Mouse (Mus musculus) bone marrow, adult 2 months (tissue): ENCODE measurements around the gene Rnaseh2a. TPM values are rescaled to one million over a fixed set of nuclear protein-coding genes. Genes with fewer than 3 reads are reported as not detected.
A peak's percentile ranks its signal among the peaks of the same experiment; 100 is the strongest.

Experiments
- H3K27ac ChIP-seq: fragments of 200-500 bp; 2 replicates; pipeline ENCODE4 v1.5.1; 2012; ENCODE audit warnings: low read depth, mild to moderate bottlenecking, control low read depth, inconsistent platforms, low read length; ENCODE audit not compliant: control insufficient read depth, poor library complexity, insufficient read depth
- H3K4me1 ChIP-seq: fragments of 200-500 bp; 2 replicates; pipeline ENCODE4 v1.6.1; 2011; ENCODE audit warnings: low read length; ENCODE audit not compliant: control insufficient read depth, insufficient read depth
- H3K4me3 ChIP-seq: fragments of 200-500 bp; replicated peaks from 2 replicates; pipeline ENCODE3; 2011; ENCODE audit warnings: mild to moderate bottlenecking, low read depth, low read length, control low read depth; ENCODE audit not compliant: control insufficient read depth
- CTCF ChIP-seq: fragments of 200-500 bp; IDR thresholded peaks from 2 replicates; pipeline ENCODE4 v1.5.1; 2011; ENCODE audit warnings: low read length, control low read depth; ENCODE audit not compliant: control insufficient read depth, insufficient read depth
- POLR2A ChIP-seq: fragments of 200-500 bp; IDR thresholded peaks from 2 replicates; pipeline ENCODE4 v1.6.1; 2011; ENCODE audit warnings: low read depth, mild to moderate bottlenecking, control low read depth, low read length, borderline replicate concordance; ENCODE audit not compliant: control insufficient read depth
- WGBS: fragments of 180-500 bp; shearing (Covaris S2); methylation state at CpG from one replicate; pipeline ENCODE4 v1.1.7; 2018; 5-methylcytosine and 5-hydroxymethylcytosine counted together
- polyA plus RNA-seq: library from polyadenylated mRNA; stranded (reverse); fragments of >200 nt; gene quantifications from 2 replicates; pipeline ENCODE4 v1.2.4, GENCODE M21; 2011; ENCODE audit warnings: low replicate concordance; ENCODE audit not compliant: missing spikeins, insufficient read depth, insufficient read length

Gene Rnaseh2a
- polyA plus RNA-seq, 1 experiment, result 40.8 TPM

- Histone ChIP-seq H3K27ac (no peak overlapping the region), H3K4me1 (no peaks in the 10 kb centered on the region; the same call in 1 of the 2 replicates), H3K4me3 (no peak overlapping the region)
- TF ChIP-seq POLR2A (no peak), CTCF (no peak)
- WGBS, result 30% methylated on average over 7 of the region's 7 CpGs
Observed at GRCm38 (mm10) chr8:84925557-84925956, 44.0 kb downstream of the Rnaseh2a start.

GRCm38 (mm10) chr8:84921596-84921995 lies 48.0 kb downstream of the Rnaseh2a start:
- 77% methylated on average over 2 of the region's 2 CpGs for WGBS
- Histone ChIP-seq H3K4me3 (no peak overlapping the region), H3K4me1 (no peaks in the 10 kb centered on the region), H3K27ac (no peak overlapping the region)
- TF ChIP-seq POLR2A (no peak), CTCF (no peak)

- H3K27ac ChIP-seq, result no peak overlapping the region
- no peaks in the 10 kb centered on the region for H3K4me1 ChIP-seq
- 88% methylated on average over 15 of the region's 15 CpGs for WGBS
- no peak for TF ChIP-seq CTCF
- no peak for TF ChIP-seq POLR2A
- no peak overlapping the region for H3K4me3 ChIP-seq
Observed at GRCm38 (mm10) chr8:84918646-84919045, 50.9 kb downstream of the Rnaseh2a start.

GRCm38 (mm10) chr8:84917781-84918180 lies 51.8 kb downstream of the Rnaseh2a start:
- TF ChIP-seq POLR2A, result no peak
- no peak for TF ChIP-seq CTCF
- peaks cover 3% of the 10 kb centered on the region for H3K4me1 ChIP-seq
- 61% methylated on average over 20 of the region's 20 CpGs for WGBS
- no peak overlapping the region for H3K4me3 ChIP-seq
- H3K27ac ChIP-seq, result no peak overlapping the region

- Histone ChIP-seq H3K4me3 (no peak overlapping the region), H3K27ac (no peak overlapping the region), H3K4me1 (peaks cover 3% of the 10 kb centered on the region)
- TF ChIP-seq POLR2A, result no peak
- no peak for TF ChIP-seq CTCF
- 86% methylated on average over 8 of the region's 8 CpGs for WGBS
Observed at GRCm38 (mm10) chr8:84915269-84915668, 54.3 kb downstream of the Rnaseh2a start.

- no peak overlapping the region for H3K4me3 ChIP-seq
- 28% methylated on average over 4 of the region's 4 CpGs for WGBS
Observed at GRCm38 (mm10) chr8:84913960-84914359, 55.6 kb downstream of the Rnaseh2a start.

GRCm38 (mm10) chr8:84913502-84913900 lies 56.1 kb downstream of the Rnaseh2a start:
- Histone ChIP-seq H3K27ac (peak overlapping the region; percentile 20), H3K4me1 (peaks cover 3% of the 10 kb centered on the region), H3K4me3 (peak overlapping the region; percentile 61)
- TF ChIP-seq CTCF (no peak), POLR2A (no peak)
- WGBS, result 4% methylated on average over 9 of the region's 9 CpGs

More at GRCm38 (mm10) chr8:84913960-84914359, 55.6 kb downstream of the Rnaseh2a start:
- TF ChIP-seq POLR2A (no peak), CTCF (peak; percentile 37; the same call in 1 of the 2 replicates)
- H3K27ac ChIP-seq, result no peak overlapping the region
- H3K4me1 ChIP-seq, result peaks cover 3% of the 10 kb centered on the region

DNA sequence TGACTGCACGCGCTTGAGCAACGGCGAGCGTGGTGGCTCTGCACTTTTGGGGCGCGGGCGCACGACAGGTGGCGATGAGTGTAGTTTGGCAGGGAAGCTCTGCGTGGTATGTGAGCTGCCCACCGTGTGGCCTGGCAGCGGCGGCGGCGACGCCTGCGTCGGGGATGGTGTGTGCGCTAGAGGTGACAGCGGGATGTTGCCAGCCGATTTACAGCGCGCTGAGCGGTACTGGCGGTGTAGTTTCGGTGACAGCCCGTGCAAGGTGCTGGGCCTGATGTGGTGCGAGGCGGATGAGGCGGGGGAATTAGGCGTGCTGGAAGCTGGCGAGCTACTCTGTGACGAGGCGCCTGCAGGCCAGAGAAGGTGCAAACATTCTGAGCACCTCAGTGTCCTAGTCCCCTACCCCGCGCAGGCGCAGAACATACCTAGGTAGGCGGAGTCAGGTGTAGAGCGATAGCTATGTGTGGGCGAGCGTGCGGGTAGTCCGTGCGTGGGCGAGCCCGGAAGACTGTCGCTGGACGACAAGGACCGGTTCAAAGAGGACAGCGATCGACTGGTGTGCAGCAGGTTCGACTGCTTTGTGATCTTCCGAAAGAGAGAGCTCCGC lies 56.6 kb downstream of the Rnaseh2a start:
- WGBS, result 3% methylated on average over 55 of the region's 55 CpGs
- peak overlapping the region; percentile 61 for H3K4me3 ChIP-seq
- peaks cover 3% of the 10 kb centered on the region for H3K4me1 ChIP-seq
- TF ChIP-seq CTCF, result no peak
- TF ChIP-seq POLR2A, result peak; percentile 35; the same call in 1 of the 2 replicates
- H3K27ac ChIP-seq, result peak overlapping the region; percentile 20
